Mouse (Mus musculus) forebrain, embryonic 12.5 days (tissue): ENCODE data around the gene Aadacl3. TPM values are rescaled to one million over a fixed set of nuclear protein-coding genes. Genes with fewer than 3 reads are reported as not detected.

ENCODE experiments used
- ATAC-seq: fragments of 200-750 bp; cut with Nextera tagmentation; 2 replicates; pipeline ENCODE4 v1.8.0; 2017; ENCODE audit warnings: moderate TSS enrichment; ENCODE audit not compliant: low FRiP score
- H3K27ac ChIP-seq: fragments of 300-500 bp; sonication (generic); 2 replicates; pipeline ENCODE4 v1.5.1; 2016; ENCODE audit warnings: mild to moderate bottlenecking
- H3K27me3 ChIP-seq: fragments of 300-500 bp; sonication (generic); 2 replicates; pipeline ENCODE4 v1.6.1; 2016; ENCODE audit warnings: mild to moderate bottlenecking
- H3K36me3 ChIP-seq: fragments of 300-500 bp; sonication (generic); replicated peaks from 2 replicates; pipeline ENCODE4 v1.6.1; 2016; ENCODE audit warnings: mild to moderate bottlenecking
- H3K4me1 ChIP-seq: fragments of 300-500 bp; sonication (generic); 2 replicates; pipeline ENCODE4 v1.6.1; 2016
- H3K4me2 ChIP-seq: fragments of 300-500 bp; sonication (generic); 2 replicates; pipeline ENCODE4 v1.6.1; 2016; ENCODE audit warnings: mild to moderate bottlenecking, moderate library complexity
- H3K4me3 ChIP-seq: fragments of 300-500 bp; sonication (generic); replicated peaks from 2 replicates; pipeline ENCODE4 v1.5.1; 2016; ENCODE audit warnings: mild to moderate bottlenecking
- H3K9ac ChIP-seq: fragments of 300-500 bp; sonication (generic); 2 replicates; pipeline ENCODE4 v1.6.1; 2016; ENCODE audit warnings: mild to moderate bottlenecking
- H3K9me3 ChIP-seq: fragments of 300-500 bp; sonication (generic); 2 replicates; pipeline ENCODE4 v1.6.1; 2016
- WGBS: fragments of 180-500 bp; shearing (Covaris S2); methylation state at CpG from one replicate; pipeline ENCODE4 v1.1.7; 2016; 5-methylcytosine and 5-hydroxymethylcytosine counted together
- polyA plus RNA-seq: library from polyadenylated mRNA; unstranded; fragments of >200 nt; fragmentation: Nextera tagmentation; extraction: Ambion mirVana; gene quantifications from 2 replicates; pipeline ENCODE4 v1.2.1, GENCODE M21; 2016

Gene Aadacl3
- polyA plus RNA-seq, 1 experiment from 2014 or later: not detected

DNA sequence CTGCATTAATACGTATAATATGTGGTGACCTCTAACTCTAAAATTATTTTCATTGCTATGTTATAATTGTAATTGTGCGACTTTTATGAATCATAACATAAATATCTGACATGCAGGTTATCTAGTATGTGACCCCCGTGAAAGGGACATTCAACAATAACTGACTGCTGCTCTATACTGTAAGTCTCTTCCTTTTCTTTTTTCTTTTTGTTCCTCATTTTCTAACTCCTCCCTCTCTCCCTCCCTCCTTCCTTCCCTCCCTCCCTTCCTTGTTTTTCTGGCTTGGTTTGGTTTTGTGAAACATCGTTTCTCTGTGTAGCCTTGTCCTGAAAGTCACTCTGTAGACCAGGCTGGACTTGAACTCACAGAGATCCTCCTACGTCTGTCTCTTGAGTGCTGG, 39.0 kb downstream of the Aadacl3 start:
- H3K9me3 ChIP-seq: peaks cover 11% of the 10 kb centered on the region; the same call in 1 of the 2 replicates
- H3K4me2 ChIP-seq: no peak overlapping the region
- no peaks in the 10 kb centered on the region for H3K4me1 ChIP-seq
- 77% methylated on average over 5 of the region's 5 CpGs for WGBS
- no peak overlapping the region for H3K4me3 ChIP-seq
- H3K27ac ChIP-seq: no peak overlapping the region
- no peaks in the 10 kb centered on the region for H3K36me3 ChIP-seq
- ATAC-seq: no peak
- no peaks in the 10 kb centered on the region for H3K27me3 ChIP-seq
- no peak overlapping the region for H3K9ac ChIP-seq

DNA sequence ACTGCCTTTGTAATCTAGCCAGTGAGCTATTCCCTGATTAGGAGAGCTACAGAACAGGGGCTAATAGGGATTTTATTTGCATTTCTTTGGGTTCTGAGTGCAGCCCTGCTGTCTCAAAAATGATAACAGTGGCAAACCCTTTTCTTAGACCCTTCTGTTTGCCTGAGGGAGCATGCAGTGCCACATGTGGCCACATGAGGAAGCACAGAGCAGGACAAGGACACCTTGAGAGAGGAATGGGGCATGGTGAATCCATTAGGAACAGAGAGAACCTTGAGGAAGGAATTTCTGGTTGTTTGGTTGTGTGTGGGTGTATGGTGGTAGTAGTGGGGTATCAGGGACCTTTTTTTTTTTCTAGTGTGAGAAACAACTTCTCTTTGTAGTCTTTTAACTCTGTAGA, 42.9 kb downstream of the Aadacl3 start:
- no peak overlapping the region for H3K4me3 ChIP-seq
- ATAC-seq: no peak

DNA sequence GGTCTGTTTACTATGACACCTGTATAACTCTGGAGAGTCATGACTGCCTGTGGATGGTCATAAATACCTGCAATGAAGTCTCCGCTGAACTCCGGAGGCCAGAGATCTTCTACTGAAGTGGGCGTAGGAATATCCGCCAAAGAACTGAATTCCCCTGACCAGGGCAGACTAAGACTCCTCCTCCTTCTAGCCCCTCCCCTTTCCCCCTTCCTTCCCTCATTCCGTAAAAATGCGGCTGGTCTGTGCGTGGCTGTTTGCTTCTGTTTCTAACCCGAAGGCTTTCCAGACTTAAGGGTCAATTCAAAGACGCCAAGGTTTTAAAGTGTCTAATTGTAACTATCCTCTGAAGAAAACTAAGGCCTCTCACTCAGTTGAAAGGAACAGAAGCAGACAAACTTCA, 55.3 kb downstream of the Aadacl3 start, which contains the start of gene Pramef12:
Gene Pramef12, minus strand, starts transcription at position 175 of the 400 bp plus-strand sequence.
- H3K27ac ChIP-seq: no peak within 1 kb of the TSS
- no peak for ATAC-seq
- no peaks in the 10 kb centered on the region for H3K27me3 ChIP-seq
- H3K36me3 ChIP-seq: no peaks in the 10 kb centered on the region
- no peak within 1 kb of the TSS for H3K4me3 ChIP-seq
- no peak within 1 kb of the TSS for H3K9ac ChIP-seq
- peaks cover 22% of the 10 kb centered on the region for H3K9me3 ChIP-seq
- H3K4me1 ChIP-seq: no peaks in the 10 kb centered on the region
- WGBS: 84% methylated on average over 9 of the region's 9 CpGs
- no peak within 1 kb of the TSS for H3K4me2 ChIP-seq

More for the DNA sequence above, 42.9 kb downstream of the Aadacl3 start:
- no peak overlapping the region for H3K27ac ChIP-seq
- no peaks in the 10 kb centered on the region for H3K27me3 ChIP-seq
- peaks cover 30% of the 10 kb centered on the region for H3K9me3 ChIP-seq
- H3K4me1 ChIP-seq: no peaks in the 10 kb centered on the region
- H3K9ac ChIP-seq: no peak overlapping the region
- H3K4me2 ChIP-seq: no peak overlapping the region
- no peaks in the 10 kb centered on the region for H3K36me3 ChIP-seq

DNA sequence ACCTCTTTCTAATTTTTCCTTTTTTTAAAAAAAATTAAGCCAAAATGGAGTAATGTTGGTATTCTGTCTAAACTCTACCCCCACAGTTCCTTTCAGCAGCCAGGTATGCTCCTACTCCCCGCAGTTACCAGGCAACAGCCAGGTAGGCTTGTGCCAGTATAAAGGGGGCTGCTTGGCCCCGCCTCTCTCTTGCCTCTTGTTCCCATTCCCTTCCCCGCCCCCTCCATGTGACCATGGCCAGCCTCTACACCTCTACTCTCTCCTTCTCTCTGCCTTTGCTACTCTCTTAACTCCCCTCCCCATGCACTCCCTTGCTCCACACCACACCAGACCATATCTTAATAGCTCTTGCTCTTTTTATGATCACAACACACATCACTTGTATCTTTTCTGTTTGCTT, 57.3 kb downstream of the Aadacl3 start:
- Histone ChIP-seq H3K4me3 (no peak overlapping the region), H3K9me3 (0 out of 2 replicates have a peak, but pooled peaks cover 17% of the 10 kb centered on the region), H3K4me2 (no peak overlapping the region), H3K27me3 (no peaks in the 10 kb centered on the region), H3K27ac (no peak overlapping the region), H3K9ac (no peak overlapping the region), H3K36me3 (no peaks in the 10 kb centered on the region), H3K4me1 (no peaks in the 10 kb centered on the region)
- WGBS: 61% methylated on average over 3 of the region's 3 CpGs
- ATAC-seq: no peak

DNA sequence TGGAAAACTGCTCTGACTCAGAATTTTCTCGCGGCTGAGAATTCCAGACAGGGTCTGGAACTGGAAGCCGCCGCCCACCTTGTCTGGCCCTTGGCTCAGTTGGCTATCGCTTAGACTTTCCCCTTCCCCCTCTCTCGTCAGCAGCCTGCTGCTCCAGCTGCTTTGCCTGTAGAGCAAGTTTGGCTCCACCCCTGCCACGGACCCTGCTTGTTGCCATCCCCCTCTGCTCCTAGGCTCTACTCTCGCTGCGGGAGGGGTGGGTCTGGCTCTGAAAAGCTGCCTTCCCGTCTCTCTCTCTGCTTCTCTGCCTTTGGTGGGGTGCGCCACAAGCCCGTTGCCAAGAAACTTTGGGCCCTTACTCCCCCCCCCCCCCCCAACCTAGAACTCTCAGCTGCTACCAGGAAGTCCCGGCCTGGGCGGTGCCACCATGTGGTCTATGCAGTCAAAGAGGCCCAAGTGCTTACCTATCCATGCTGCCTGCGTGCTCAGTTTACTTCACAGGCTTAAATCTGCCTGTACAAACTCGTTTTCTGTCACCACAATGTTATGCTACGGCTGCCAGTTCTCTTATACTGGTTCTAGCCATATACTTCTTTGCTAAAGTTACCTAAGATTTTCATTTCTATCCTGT, 59.0 kb downstream of the Aadacl3 start:
- Histone ChIP-seq H3K4me2 (peak overlapping the region; percentile 22; the same call in 1 of the 2 replicates), H3K4me1 (no peaks in the 10 kb centered on the region), H3K36me3 (no peaks in the 10 kb centered on the region), H3K9ac (no peak overlapping the region), H3K9me3 (0 out of 2 replicates have a peak, but pooled peaks cover 10% of the 10 kb centered on the region), H3K27me3 (no peaks in the 10 kb centered on the region), H3K4me3 (no peak overlapping the region; the same call in 1 of the 2 replicates), H3K27ac (no peak overlapping the region)
- ATAC-seq: no peak
- WGBS: 8% methylated on average over 17 of the region's 17 CpGs

Other genes with a start within 250 kb of the Aadacl3 start
- gene Pramel5, start 183.3 kb downstream of the Aadacl3 start, polyA plus RNA-seq: not detected in 2 replicates
- gene Gm13128, start 133.5 kb downstream of the Aadacl3 start, polyA plus RNA-seq: not detected in 2 replicates
- gene Gm13119, start 105.8 kb downstream of the Aadacl3 start, polyA plus RNA-seq: not detected in 2 replicates
- gene Pramef20, start 85.8 kb downstream of the Aadacl3 start, polyA plus RNA-seq: not detected in 2 replicates
- not detected in 2 replicates for gene Pramef12, start 55.3 kb downstream of the Aadacl3 start, polyA plus RNA-seq
- gene 1700012P22Rik, start 25.0 kb downstream of the Aadacl3 start, polyA plus RNA-seq: not detected in 2 replicates
- gene Gm9944, start 10.4 kb downstream of the Aadacl3 start, polyA plus RNA-seq: not detected in 2 replicates
- gene 9430007A20Rik, start 56.1 kb upstream of the Aadacl3 start, polyA plus RNA-seq: not detected in 2 replicates
- not detected in 2 replicates for gene Gm13124, start 101.4 kb upstream of the Aadacl3 start, polyA plus RNA-seq
- gene Aadacl4, start 150.0 kb upstream of the Aadacl3 start, polyA plus RNA-seq: not detected in 2 replicates
- gene Gm436, start 222.6 kb upstream of the Aadacl3 start, polyA plus RNA-seq: not detected in 2 replicates